In the genomic region with DNA sequence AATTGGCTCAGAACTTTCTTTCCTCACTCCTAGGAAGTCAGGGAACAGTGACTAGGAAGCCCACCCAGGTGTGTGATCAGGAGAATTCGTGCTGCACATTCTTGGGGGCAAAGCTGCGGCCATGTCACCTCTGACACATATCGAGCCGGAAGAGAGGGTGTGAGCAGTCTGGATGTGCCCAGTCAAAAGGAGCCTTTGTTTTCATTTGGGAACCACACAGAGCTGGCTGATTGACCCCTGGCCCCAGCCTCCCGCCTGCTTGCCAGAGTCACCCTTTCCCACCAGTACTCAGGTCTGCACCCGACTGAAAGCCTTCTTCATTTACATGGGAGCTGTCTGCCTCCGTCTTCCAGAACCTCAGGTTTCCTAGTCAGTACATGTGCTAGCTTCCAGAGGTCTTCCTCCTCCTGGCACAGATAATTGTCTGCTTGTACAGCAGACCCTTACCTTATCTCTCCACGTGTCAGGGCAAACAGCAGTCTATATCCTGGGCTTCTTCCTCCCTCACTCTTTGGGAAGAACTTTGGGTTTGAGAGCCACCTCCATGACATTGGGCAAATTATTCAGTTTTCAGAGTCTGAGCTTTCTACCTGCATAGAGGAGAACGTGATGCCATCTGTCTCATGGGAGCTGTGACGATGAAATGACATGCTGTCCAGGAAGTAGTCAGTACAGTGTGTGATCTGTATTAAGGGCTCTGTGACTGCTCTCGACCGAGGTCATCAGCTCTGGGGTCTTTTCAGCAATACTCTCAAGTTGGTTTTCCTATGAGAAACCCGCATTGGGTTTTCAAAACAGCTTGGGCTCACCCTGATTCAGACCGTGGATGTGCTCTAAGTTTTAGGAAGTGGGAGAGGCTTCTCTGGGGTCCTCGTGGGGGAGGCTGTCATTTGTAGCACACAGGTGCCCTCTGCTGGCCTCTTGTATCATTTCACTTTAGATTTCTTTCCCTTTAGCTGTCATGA, we compare ENCODE assay signal across 8 mouse cellular contexts.
DNase-seq lines count a peak whose midpoint lies in the region; ATAC-seq and TF ChIP-seq lines count a peak whose summit lies in the region.

No protein-coding gene starts in this region.

- no peak overlapping the region for H3K4me3 ChIP-seq in ES-Bruce4 (ENCODE audit: low read depth, low read length)
- H3K4me3 ChIP-seq in heart, adult 2 months, result no peak overlapping the region
- no peak overlapping the region for H3K4me3 ChIP-seq in kidney, adult 2 months (ENCODE audit: insufficient read depth, low read depth, low read length)
- H3K4me3 ChIP-seq in lung, embryonic 16.5 days (ENCODE audit: low read length), result peak overlapping the region; percentile 26

- no peaks in the 10 kb centered on the region for H3K36me3 ChIP-seq in ES-Bruce4 (ENCODE audit: control insufficient read depth, insufficient read depth, low read length, poor library complexity, severe bottlenecking)
- peaks cover 3% of the 10 kb centered on the region for H3K36me3 ChIP-seq in heart, adult 2 months (ENCODE audit: control insufficient read depth, insufficient read depth, low read length)
- H3K36me3 ChIP-seq in kidney, adult 2 months (ENCODE audit: control insufficient read depth, insufficient read depth, low read length), result no peaks in the 10 kb centered on the region
- no peaks in the 10 kb centered on the region for H3K36me3 ChIP-seq in lung, embryonic 16.5 days (ENCODE audit: control insufficient read depth, insufficient read depth, low read length)

- ATAC-seq in lung, embryonic 16.5 days (ENCODE audit: low read depth), result peak; percentile 86

- no peak for TF ChIP-seq EP300 in ES-Bruce4 (IDR thresholded peaks at IDR 0.05; ENCODE audit: insufficient read depth, low read depth, low read length)
- peak; percentile 84 for TF ChIP-seq EP300 in heart, adult 2 months (IDR thresholded peaks at IDR 0.05; ENCODE audit: insufficient read depth, low read depth, low read length)

- no peak overlapping the region for H3K9ac ChIP-seq in ES-Bruce4 (ENCODE audit: low read depth, poor library complexity, severe bottlenecking)
- peak overlapping the region; percentile 36; the same call in 1 of the 2 replicates for H3K9ac ChIP-seq in heart, adult 2 months (ENCODE audit: low read depth, low read length)
- peak overlapping the region; percentile 21; the same call in 1 of the 2 replicates for H3K9ac ChIP-seq in lung, embryonic 16.5 days (ENCODE audit: low read length)

- H3K27me3 ChIP-seq in ES-Bruce4 (ENCODE audit: control insufficient read depth, insufficient read depth, low read length, poor library complexity, severe bottlenecking), result peaks cover 1% of the 10 kb centered on the region; the same call in 1 of the 2 replicates
- no peaks in the 10 kb centered on the region for H3K27me3 ChIP-seq in heart, adult 2 months (ENCODE audit: control insufficient read depth, insufficient read depth, low read length)
- H3K27me3 ChIP-seq in kidney, adult 2 months (replicated peaks; ENCODE audit: control insufficient read depth, insufficient read depth, low read length), result no peaks in the 10 kb centered on the region
- no peaks in the 10 kb centered on the region for H3K27me3 ChIP-seq in lung, embryonic 16.5 days (ENCODE audit: control insufficient read depth, insufficient read depth, low read depth, low read length)

- DNase-seq in adrenal gland, postnatal 10 days, result peak; percentile 51
- DNase-seq in adrenal gland, adult 8-10 months, result no peak
- DNase-seq in cerebellum, postnatal 14 days, result peak; percentile 71 to 75
- DNase-seq in heart, adult 2 months, result peak; percentile 37 to 50
- DNase-seq in kidney, adult 2 months, result peak; percentile 56
- DNase-seq in retina, adult 2 months (ENCODE audit: low read depth, low spot score), result peak; percentile 36

- TF ChIP-seq POLR2A in ES-Bruce4 (IDR thresholded peaks at IDR 0.05; ENCODE audit: insufficient read depth, low read length), result no peak
- TF ChIP-seq POLR2A in heart, adult 2 months (IDR thresholded peaks at IDR 0.05; ENCODE audit: insufficient read depth, low read depth, low read length), result no peak
- no peak for TF ChIP-seq POLR2A in kidney, adult 2 months (IDR thresholded peaks at IDR 0.05; ENCODE audit: low read depth, low read length)

- H3K9me3 ChIP-seq in ES-Bruce4 (replicated peaks; ENCODE audit: control insufficient read depth, insufficient read depth, low read length, poor library complexity, severe bottlenecking), result no peaks in the 10 kb centered on the region
- no peaks in the 10 kb centered on the region for H3K9me3 ChIP-seq in lung, embryonic 16.5 days (ENCODE audit: control insufficient read depth, low read length)

- 34% methylated on average over 15 of the region's 15 CpGs for WGBS in heart, adult 2 months
- WGBS in kidney, adult 2 months, result 30% methylated on average over 15 of the region's 15 CpGs
- WGBS in lung, embryonic 16.5 days, result 24% methylated on average over 15 of the region's 15 CpGs

- TF ChIP-seq CTCF in ES-Bruce4 (IDR thresholded peaks at IDR 0.05; ENCODE audit: low read depth, low read length), result peak; percentile 59
- TF ChIP-seq CTCF in heart, adult 2 months (IDR thresholded peaks at IDR 0.05), result peak; percentile 90
- TF ChIP-seq CTCF in kidney, adult 2 months (conservative IDR thresholded peaks at IDR 0.05; ENCODE audit: insufficient read depth, insufficient read length, low read depth, low read length), result peak; percentile 72

- no peak overlapping the region for H3K27ac ChIP-seq in ES-Bruce4 (ENCODE audit: insufficient read depth, low read length)
- H3K27ac ChIP-seq in heart, adult 2 months, result peak overlapping the region; percentile 80
- 0 out of 2 replicates have a peak overlapping the region, but pooled peaks have one; percentile 27 for H3K27ac ChIP-seq in kidney, adult 2 months (ENCODE audit: insufficient read depth, low read depth, low read length)
- H3K27ac ChIP-seq in lung, embryonic 16.5 days (ENCODE audit: low read length), result no peak overlapping the region

- H3K79me2 ChIP-seq in heart, adult 2 months (replicated peaks; ENCODE audit: control insufficient read depth, insufficient read depth, low read length), result no peaks in the 10 kb centered on the region

- intact Hi-C loops in heart, adult 2 months (cut with DNase I), result loop anchor here (1.0 to 5.0 kb wide), 7 partner anchors 19 to 425 kb away; partner anchors contain the start of gene Sept7

- H3K4me1 ChIP-seq in ES-Bruce4 (ENCODE audit: control insufficient read depth, insufficient read depth, low read length), result no peaks in the 10 kb centered on the region
- peaks cover 7% of the 10 kb centered on the region for H3K4me1 ChIP-seq in heart, adult 2 months (ENCODE audit: control insufficient read depth, insufficient read depth, low read length)
- H3K4me1 ChIP-seq in kidney, adult 2 months (ENCODE audit: control insufficient read depth, insufficient read depth, low read length), result peaks cover 5% of the 10 kb centered on the region; the same call in 1 of the 2 replicates
- peaks cover 4% of the 10 kb centered on the region; the same call in 1 of the 2 replicates for H3K4me1 ChIP-seq in lung, embryonic 16.5 days (replicated peaks; ENCODE audit: control insufficient read depth, insufficient read depth, low read length)

- peak overlapping the region; percentile 50 for H3K4me2 ChIP-seq in lung, embryonic 16.5 days (ENCODE audit: low read depth, low read length)

Comparison
In these comparisons a context has a peak if more than half of its experiments do, and no peak if none do; other contexts are left out.
1. H3K27ac ChIP-seq: peak in heart, adult 2 months (single experiment) and kidney, adult 2 months (single experiment); none in ES-Bruce4 (single experiment) and lung, embryonic 16.5 days (single experiment).
2. Peak in every context shown above with its lines, with median percentiles within 50 percentile points of each other: CTCF ChIP-seq.